28 mouse cellular contexts compared by ENCODE assay signal in genomic region chr7:101880855-101881254, GRCm38 (mm10). TPM values are rescaled to one million over a fixed set of nuclear protein-coding genes. Genes with fewer than 3 reads are reported as not detected.
DNase-seq lines count a peak whose midpoint lies in the region; TF ChIP-seq lines count a peak whose summit lies in the region.
"Had no signal": no experiment of that assay in that cellular context is flagged by ENCODE, and none has a peak within 500 bp of the region (broad histone marks: within the 10 kb centered on the region; RNA-seq: fewer than 3 reads in every experiment).

No protein-coding gene starts in this region.

- no peak for TF ChIP-seq CTCF in layer of hippocampus, adult 2 months (conservative IDR thresholded peaks at IDR 0.05)

- H3K27ac ChIP-seq in layer of hippocampus, adult 2 months: no peak overlapping the region; the same call in 1 of the 2 replicates
- H3K27ac ChIP-seq: embryonic facial prominence, embryonic 13.5 days; embryonic facial prominence, embryonic 15.5 days; forebrain, embryonic 10.5 days; forebrain, embryonic 12.5 days had no signal

- H3K4me3 ChIP-seq in layer of hippocampus, adult 2 months: no peak overlapping the region
- H3K4me3 ChIP-seq: embryonic facial prominence, embryonic 13.5 days; embryonic facial prominence, embryonic 15.5 days; erythroblast, embryonic 14.5 days; forebrain, embryonic 10.5 days; forebrain, embryonic 12.5 days had no signal

- DNase-seq in layer of hippocampus, adult 11-12 months (ENCODE audit: low spot score): peak; percentile 46
- DNase-seq in layer of hippocampus, postnatal 10 days (ENCODE audit: low spot score in 2 of 2): no peak
- peak; percentile 48 for DNase-seq in brain, adult 2 months (ENCODE audit: low read depth, low spot score)
- peak; percentile 48 to 56 for DNase-seq in layer of hippocampus, adult 2 months (ENCODE audit: low spot score in 2 of 2)
- peak; percentile 40 to 42 for DNase-seq in layer of hippocampus, postnatal 36 days
- no peak for DNase-seq in right cerebral cortex, postnatal 36 days (ENCODE audit: low spot score in 2 of 2)
- DNase-seq in thymus, postnatal 10 days (ENCODE audit: low spot score in 2 of 2): no peak
- DNase-seq in frontal cortex, postnatal 36 days (ENCODE audit: low spot score in 2 of 2): no peak
- DNase-seq: adrenal gland, adult 8-10 months; adrenal gland, postnatal 14 days; adrenal gland, postnatal 36 days; B cell, adult 2 months; cerebellum, adult 11 months; cerebellum, adult 18-20 months; cerebellum, adult 8-10 months; cerebellum, adult 9-11 months; cerebellum, postnatal 14 days; cerebellum, postnatal 36 days; embryo, embryonic 11 days had no signal

RNA-seq across cellular contexts. Expression of gene Folr1, which starts 10.3 kb away (rescaled TPM):
- total RNA-seq in layer of hippocampus, postnatal 10 days (2021): 10 to 100 TPM in 1 of 2 experiments, 1 to 10 TPM in 1; 1.3 to 17.2 TPM
- 1 to 10 TPM in 1 of 2 experiments, not detected in 1; 1.2 TPM for total RNA-seq in layer of hippocampus, adult 2 months (2021)
- total RNA-seq in layer of hippocampus, postnatal 36 days (2021): 1 to 10 TPM in 1 of 2 experiments, under 1 TPM in 1; 0.62 to 4.9 TPM
- total RNA-seq: common myeloid progenitor, adult 5-6 weeks had no signal

RNA-seq across cellular contexts. Expression of gene Anapc15, which starts 17.3 kb away (rescaled TPM):
- 10 to 100 TPM; 31.8 to 34.3 TPM for total RNA-seq in layer of hippocampus, postnatal 10 days (2021)
- total RNA-seq in layer of hippocampus, adult 2 months (2021): 10 to 100 TPM; 24.5 to 29.3 TPM
- total RNA-seq in layer of hippocampus, postnatal 36 days (2021): 10 to 100 TPM; 27.9 to 30.1 TPM

RNA-seq across cellular contexts. Expression of gene Folr2, which starts 23.9 kb away (rescaled TPM):
- 1 to 10 TPM; 1.2 to 1.3 TPM for total RNA-seq in layer of hippocampus, postnatal 10 days (2021)
- under 1 TPM in 1 of 2 experiments, not detected in 1; 0.36 TPM for total RNA-seq in layer of hippocampus, adult 2 months (2021)
- total RNA-seq in layer of hippocampus, postnatal 36 days (2021): not detected
- total RNA-seq: CH12.LX; common myeloid progenitor, adult 5-6 weeks; G1E had no signal

RNA-seq across cellular contexts. Expression of gene Lamtor1, which starts 24.8 kb away (rescaled TPM):
- 10 to 100 TPM; 98.0 to 98.3 TPM for total RNA-seq in layer of hippocampus, postnatal 10 days (2021)
- total RNA-seq in layer of hippocampus, adult 2 months (2021): 10 to 100 TPM; 90.2 to 95.6 TPM
- total RNA-seq in layer of hippocampus, postnatal 36 days (2021): 10 to 100 TPM; 87.9 to 90.5 TPM

RNA-seq across cellular contexts. Expression of gene Tomt, which starts 25.3 kb away (rescaled TPM):
- under 1 TPM in 1 of 2 experiments, not detected in 1; 0.11 TPM for total RNA-seq in layer of hippocampus, postnatal 10 days (2021)
- under 1 TPM in 1 of 2 experiments, not detected in 1; 0.20 TPM for total RNA-seq in layer of hippocampus, adult 2 months (2021)
- total RNA-seq in layer of hippocampus, postnatal 36 days (2021): not detected
- total RNA-seq: adrenal gland, adult 18-20 months; adrenal gland, adult 8-10 months; adrenal gland, postnatal 14 days; adrenal gland, postnatal 36 days had no signal

Comparison
In these comparisons a context has a peak if more than half of its experiments do, and no peak if none do; other contexts are left out.
1. DNase-seq: peak in layer of hippocampus, adult 11-12 months (single experiment), brain, adult 2 months (single experiment), layer of hippocampus, adult 2 months (2 of 2) and layer of hippocampus, postnatal 36 days (2 of 2); none in layer of hippocampus, postnatal 10 days (0 of 2), right cerebral cortex, postnatal 36 days (0 of 2), thymus, postnatal 10 days (0 of 2) and frontal cortex, postnatal 36 days (0 of 2).